Mouse (Mus musculus) kidney, postnatal 4 days (tissue): ENCODE measurements at regions not wholly inside any gene's neighbourhood (a gene's known extent, or its start where the extent isn't known, plus 50 kb on each side); places are given as distances from the start of the nearest gene placed in this dataset.

Experiments
- DNase-seq, 2 experiments: peaks; one replicate each; pipeline ENCODE4 v3.0.0; 2021; ENCODE audit warnings: mixed read lengths in 2 of 2

GRCm38 (mm10) chr11:21041201-21041600 is 49.9 kb upstream of the Peli1 start:
- DNase-seq: no peak
